Mouse (Mus musculus): ENCODE data around the gene Tnc.

GRCm38 (mm10) chr4:64067394-64067793 lies 20.6 kb upstream of the Tnc start:
- TF ChIP-seq NANOG (IDR thresholded peaks at IDR 0.05; ENCODE audit: borderline replicate concordance, low read length) (no peak), CTCF (conservative IDR thresholded peaks at IDR 0.05; ENCODE audit: low read length) (no peak), POU5F1 (IDR thresholded peaks at IDR 0.05; ENCODE audit: borderline replicate concordance, low read length) (no peak)

Data from E14TG2a.4 (cell line).